Mouse (Mus musculus) G1E (cell line): Measurements from ENCODE around the gene Dvl1.

ENCODE experiments used
- CTCF ChIP-seq: IDR thresholded peaks from 2 replicates; pipeline ENCODE4 v1.5.1; 2012; ENCODE audit warnings: low read depth, low read length, inconsistent platforms, mixed read lengths
- GATA1 ChIP-seq: IDR thresholded peaks from 2 replicates; pipeline ENCODE4 v1.6.1; 2012; ENCODE audit warnings: borderline replicate concordance, low read length, inconsistent platforms, mixed read lengths
- POLR2AphosphoS5 ChIP-seq: IDR thresholded peaks from 2 replicates; pipeline ENCODE4 v1.6.1; 2012; ENCODE audit warnings: low read depth, low read length, inconsistent platforms; ENCODE audit not compliant: insufficient replicate concordance
- TAL1 ChIP-seq: conservative IDR thresholded peaks from 2 replicates; pipeline ENCODE4 v1.6.1; 2012; ENCODE audit warnings: low read depth, low read length, inconsistent platforms, mixed read lengths

GRCm38 (mm10) chr4:155899355-155899754 is 52.2 kb downstream of the Dvl1 start:
- TF ChIP-seq CTCF (no peak), POLR2AphosphoS5 (no peak), GATA1 (no peak), TAL1 (no peak)
